Mouse (Mus musculus) spleen, adult 2 months (tissue): ENCODE measurements around the gene Eftud2.

Source experiments
- CTCF ChIP-seq: fragments of 200-500 bp; IDR thresholded peaks from 2 replicates; pipeline ENCODE4 v1.5.1; 2011; ENCODE audit warnings: mild to moderate bottlenecking, inconsistent platforms; ENCODE audit not compliant: insufficient read depth, insufficient read length, insufficient replicate concordance; ENCODE audit errors: extremely low read depth
- POLR2A ChIP-seq: fragments of 200-500 bp; IDR thresholded peaks from 2 replicates; pipeline ENCODE4 v1.6.1; 2011; ENCODE audit warnings: low read depth, low read length, inconsistent platforms

- no peak for TF ChIP-seq POLR2A
- no peak for TF ChIP-seq CTCF
These were observed 771 bp upstream of the Eftud2 start for GRCm38 (mm10) chr11:102881314-102882198.
